Mouse (Mus musculus) hindbrain, embryonic 12.5 days (tissue): Measurements from ENCODE around the gene Ucp3. TPM values are rescaled to one million over a fixed set of nuclear protein-coding genes. Genes with fewer than 3 reads are reported as not detected.

Experiments
- ATAC-seq: fragments of 200-750 bp; cut with Nextera tagmentation; 2 replicates; pipeline ENCODE4 v1.8.0; 2017; ENCODE audit warnings: moderate TSS enrichment; ENCODE audit not compliant: low FRiP score
- H3K27ac ChIP-seq: fragments of 300-500 bp; sonication (generic); 2 replicates; pipeline ENCODE4 v1.5.1; 2016; ENCODE audit warnings: mild to moderate bottlenecking
- H3K27me3 ChIP-seq: fragments of 300-500 bp; sonication (generic); 2 replicates; pipeline ENCODE4 v1.6.1; 2016; ENCODE audit warnings: mild to moderate bottlenecking
- H3K36me3 ChIP-seq: fragments of 300-500 bp; sonication (generic); 2 replicates; pipeline ENCODE4 v1.6.1; 2016; ENCODE audit warnings: mild to moderate bottlenecking
- H3K4me1 ChIP-seq: fragments of 300-500 bp; sonication (generic); 2 replicates; pipeline ENCODE4 v1.6.1; 2016
- H3K4me2 ChIP-seq: fragments of 300-500 bp; sonication (generic); replicated peaks from 2 replicates; pipeline ENCODE4 v1.6.1; 2016; ENCODE audit warnings: mild to moderate bottlenecking
- H3K4me3 ChIP-seq: fragments of 300-500 bp; sonication (generic); 2 replicates; pipeline ENCODE4 v1.5.1; 2016; ENCODE audit warnings: mild to moderate bottlenecking
- H3K9ac ChIP-seq: fragments of 300-500 bp; sonication (generic); 2 replicates; pipeline ENCODE4 v1.6.1; 2016; ENCODE audit warnings: mild to moderate bottlenecking, moderate library complexity
- H3K9me3 ChIP-seq: fragments of 300-500 bp; sonication (generic); replicated peaks from 2 replicates; pipeline ENCODE4 v1.6.1; 2016; ENCODE audit warnings: mild to moderate bottlenecking
- WGBS: fragments of 180-500 bp; shearing (Covaris S2); methylation state at CpG from one replicate; pipeline ENCODE4 v1.1.7; 2016; 5-methylcytosine and 5-hydroxymethylcytosine counted together
- polyA plus RNA-seq: library from polyadenylated mRNA; unstranded; fragments of >200 nt; fragmentation: Nextera tagmentation; extraction: Ambion mirVana; gene quantifications from 2 replicates; pipeline ENCODE4 v1.2.1, GENCODE M21; 2016

Ucp3 gene
- not detected in 2 replicates for polyA plus RNA-seq

DNA sequence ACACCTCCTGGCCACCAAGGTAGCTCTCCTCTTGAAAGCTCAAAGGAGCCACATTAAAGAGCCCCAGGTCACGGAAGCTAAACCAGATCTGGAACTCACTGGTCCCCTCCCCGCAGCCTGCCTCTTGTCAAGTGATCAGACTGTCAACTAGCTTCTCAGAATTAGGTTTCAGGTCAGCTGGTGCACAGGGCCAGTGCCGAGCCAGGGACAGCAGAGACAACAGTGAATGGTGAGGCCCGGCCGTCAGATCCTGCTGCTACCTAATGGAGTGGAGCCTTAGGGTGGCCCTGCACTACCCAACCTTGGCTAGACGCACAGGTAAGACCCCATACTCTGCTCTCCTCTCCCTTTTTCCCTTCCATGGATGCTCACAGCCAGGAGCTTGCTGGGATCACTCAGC lies at the start of gene Ucp3:
Ucp3 (plus strand) TSS at position 214 of the 400 bp plus-strand sequence.
- Histone ChIP-seq H3K27ac (no peak within 1 kb of the TSS), H3K4me2 (no peak within 1 kb of the TSS), H3K4me1 (no peaks in the 10 kb centered on the region), H3K27me3 (no peaks in the 10 kb centered on the region), H3K9ac (no peak within 1 kb of the TSS), H3K9me3 (no peaks in the 10 kb centered on the region), H3K36me3 (peaks cover 26% of the 10 kb centered on the region), H3K4me3 (no peak within 1 kb of the TSS)
- ATAC-seq: no peak
- 84% methylated on average over 6 of the region's 6 CpGs for WGBS

DNA sequence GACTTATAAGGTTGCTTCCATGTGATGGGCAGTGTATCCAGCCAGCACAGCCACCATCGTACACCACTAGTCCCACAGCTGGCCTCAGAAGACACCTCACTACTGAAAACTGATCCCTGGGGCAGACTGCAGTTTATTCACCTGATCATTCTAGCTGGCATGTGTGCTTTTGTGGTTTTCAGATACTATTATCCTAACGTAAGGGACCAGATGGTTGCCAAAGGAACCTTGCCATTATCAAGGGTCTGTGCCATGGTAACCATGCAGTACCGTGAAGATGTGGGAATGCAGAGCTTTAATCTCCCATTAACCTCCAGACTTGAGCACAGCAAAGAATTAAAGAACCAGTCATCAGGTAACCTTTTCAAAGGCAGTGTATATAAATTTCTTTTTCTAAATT lies 47.0 kb upstream of the Ucp3 start:
- ATAC-seq: no peak
- Histone ChIP-seq H3K27me3 (no peaks in the 10 kb centered on the region), H3K4me3 (no peak overlapping the region), H3K4me1 (no peaks in the 10 kb centered on the region), H3K9me3 (no peaks in the 10 kb centered on the region), H3K9ac (no peak overlapping the region), H3K27ac (no peak overlapping the region), H3K4me2 (no peak overlapping the region), H3K36me3 (peaks cover 81% of the 10 kb centered on the region)
- 84% methylated on average over 3 of the region's 3 CpGs for WGBS

DNA sequence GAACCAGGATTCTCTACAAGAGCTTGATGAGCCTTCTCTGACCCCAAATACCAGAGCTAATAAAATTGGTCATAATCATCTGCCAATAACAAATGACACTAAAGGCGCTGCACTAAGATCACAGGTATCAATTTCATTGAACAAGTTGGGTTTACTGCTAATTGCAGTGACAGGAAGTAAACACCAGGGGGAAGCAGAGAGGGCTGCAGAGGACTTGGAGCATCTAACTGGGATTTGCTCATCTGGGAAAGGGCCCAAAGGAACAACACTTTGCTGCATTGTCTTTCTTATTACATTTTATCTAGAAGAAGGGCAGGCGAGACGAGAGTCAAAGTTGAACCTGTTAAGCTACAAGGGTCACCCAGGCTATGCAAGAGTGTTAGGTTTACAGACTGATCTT lies 43.7 kb upstream of the Ucp3 start:
- no peaks in the 10 kb centered on the region for H3K4me1 ChIP-seq
- no peak overlapping the region for H3K4me3 ChIP-seq
- no peak for ATAC-seq
- peaks cover 90% of the 10 kb centered on the region for H3K36me3 ChIP-seq
- no peak overlapping the region for H3K27ac ChIP-seq
- H3K4me2 ChIP-seq: no peak overlapping the region
- 65% methylated on average over 3 of the region's 3 CpGs for WGBS
- H3K9me3 ChIP-seq: no peaks in the 10 kb centered on the region
- H3K27me3 ChIP-seq: no peaks in the 10 kb centered on the region
- no peak overlapping the region for H3K9ac ChIP-seq

DNA sequence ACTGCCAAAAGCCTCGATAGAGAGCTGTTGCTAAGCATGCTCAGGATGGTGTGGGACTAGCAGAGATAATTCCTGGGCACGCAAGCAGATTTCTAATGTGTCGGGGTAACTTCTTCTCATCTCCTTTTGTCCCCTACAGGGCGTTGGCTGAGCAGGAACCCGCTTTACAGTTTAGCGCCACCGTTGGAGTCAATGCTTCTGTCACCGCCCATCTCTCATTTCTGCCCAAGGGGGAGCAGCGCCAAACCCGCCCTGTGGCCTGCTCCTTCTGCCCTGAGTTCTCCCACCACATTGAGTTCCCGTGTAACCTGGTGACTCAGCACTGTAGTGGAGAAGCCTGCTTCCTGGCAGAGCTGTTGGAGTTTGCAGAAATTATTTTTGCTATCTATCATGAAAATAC lies 42.9 kb upstream of the Ucp3 start:
- Histone ChIP-seq H3K36me3 (peaks cover 85% of the 10 kb centered on the region), H3K27me3 (no peaks in the 10 kb centered on the region), H3K9ac (no peak overlapping the region), H3K4me2 (no peak overlapping the region), H3K4me3 (no peak overlapping the region), H3K27ac (no peak overlapping the region), H3K9me3 (no peaks in the 10 kb centered on the region), H3K4me1 (no peaks in the 10 kb centered on the region)
- WGBS: 93% methylated on average over 11 of the region's 11 CpGs
- ATAC-seq: no peak

DNA sequence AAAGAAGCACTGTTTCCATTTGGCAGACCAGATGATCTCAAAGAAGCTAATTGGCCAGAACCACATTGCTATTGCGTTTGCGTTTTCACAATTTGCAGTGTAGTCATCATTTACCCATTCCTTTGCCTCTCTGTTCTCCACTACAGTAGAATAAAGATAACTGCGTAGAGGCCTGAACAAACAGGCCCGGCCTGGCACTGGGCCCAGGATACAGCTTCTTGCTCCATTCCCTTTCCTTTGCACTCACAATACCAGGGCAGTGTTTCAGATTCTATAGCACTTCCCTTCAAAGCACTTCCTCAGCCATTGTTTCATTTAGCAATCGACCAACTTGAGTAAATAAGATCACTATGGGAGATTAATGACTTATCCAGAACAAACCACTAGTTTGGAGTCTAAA lies 41.7 kb upstream of the Ucp3 start:
- no peaks in the 10 kb centered on the region for H3K27me3 ChIP-seq
- H3K4me3 ChIP-seq: no peak overlapping the region
- no peak overlapping the region for H3K4me2 ChIP-seq
- peaks cover 84% of the 10 kb centered on the region for H3K36me3 ChIP-seq
- no peaks in the 10 kb centered on the region for H3K9me3 ChIP-seq
- WGBS: 83% methylated on average over 5 of the region's 5 CpGs
- no peaks in the 10 kb centered on the region for H3K4me1 ChIP-seq
- no peak overlapping the region for H3K9ac ChIP-seq
- H3K27ac ChIP-seq: no peak overlapping the region
- ATAC-seq: no peak

DNA sequence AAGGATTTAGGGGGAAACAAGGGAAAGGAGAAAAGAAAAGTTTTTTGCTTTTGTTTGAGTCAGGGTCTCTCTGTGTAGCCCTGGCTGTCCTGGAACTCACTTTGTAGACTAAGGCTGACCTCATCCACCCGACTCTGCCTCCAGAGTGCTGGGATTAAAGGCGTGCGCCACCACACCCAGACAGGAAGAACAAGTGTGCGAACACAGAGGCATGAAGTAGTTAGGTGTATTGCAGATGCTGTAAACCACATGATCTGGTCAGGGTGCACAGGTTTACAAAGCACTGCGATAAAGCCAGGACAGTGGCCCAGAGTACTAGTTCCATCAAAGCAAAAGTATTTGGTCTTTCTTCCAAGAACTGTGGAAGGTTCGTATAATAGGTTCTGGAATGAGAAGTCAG lies 39.5 kb upstream of the Ucp3 start:
- no peak overlapping the region for H3K4me2 ChIP-seq
- peaks cover 82% of the 10 kb centered on the region for H3K36me3 ChIP-seq
- H3K27ac ChIP-seq: no peak overlapping the region
- H3K9ac ChIP-seq: no peak overlapping the region
- H3K9me3 ChIP-seq: no peaks in the 10 kb centered on the region
- H3K4me3 ChIP-seq: no peak overlapping the region
- no peaks in the 10 kb centered on the region for H3K27me3 ChIP-seq
- no peaks in the 10 kb centered on the region for H3K4me1 ChIP-seq
- WGBS: 94% methylated on average over 6 of the region's 6 CpGs
- ATAC-seq: no peak

DNA sequence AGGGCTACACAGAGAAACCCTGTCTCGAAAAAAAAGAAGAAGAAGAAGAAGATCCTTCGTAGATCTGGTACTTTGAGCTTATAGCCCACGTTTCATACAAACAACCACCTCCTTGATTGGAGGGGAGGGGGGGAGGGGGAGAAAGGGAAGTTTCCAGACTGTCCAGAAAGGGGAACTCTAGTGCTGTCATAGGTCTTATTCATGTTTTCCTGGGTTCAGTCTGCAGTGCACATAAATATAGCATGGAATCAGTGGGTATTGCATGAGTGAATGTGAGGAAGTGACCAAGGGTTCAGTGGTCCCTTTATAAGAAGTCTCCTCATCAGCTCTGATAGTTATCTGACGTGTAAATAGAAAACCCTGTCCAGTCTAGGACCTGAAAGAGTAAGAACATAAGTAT lies 29.1 kb upstream of the Ucp3 start:
- no peak overlapping the region for H3K4me3 ChIP-seq
- H3K36me3 ChIP-seq: peaks cover 86% of the 10 kb centered on the region
- no peak overlapping the region for H3K9ac ChIP-seq
- no peak for ATAC-seq
- H3K4me2 ChIP-seq: no peak overlapping the region
- no peaks in the 10 kb centered on the region for H3K4me1 ChIP-seq
- no peaks in the 10 kb centered on the region for H3K27me3 ChIP-seq
- WGBS: 96% methylated on average over 4 of the region's 4 CpGs
- no peak overlapping the region for H3K27ac ChIP-seq
- no peaks in the 10 kb centered on the region for H3K9me3 ChIP-seq

DNA sequence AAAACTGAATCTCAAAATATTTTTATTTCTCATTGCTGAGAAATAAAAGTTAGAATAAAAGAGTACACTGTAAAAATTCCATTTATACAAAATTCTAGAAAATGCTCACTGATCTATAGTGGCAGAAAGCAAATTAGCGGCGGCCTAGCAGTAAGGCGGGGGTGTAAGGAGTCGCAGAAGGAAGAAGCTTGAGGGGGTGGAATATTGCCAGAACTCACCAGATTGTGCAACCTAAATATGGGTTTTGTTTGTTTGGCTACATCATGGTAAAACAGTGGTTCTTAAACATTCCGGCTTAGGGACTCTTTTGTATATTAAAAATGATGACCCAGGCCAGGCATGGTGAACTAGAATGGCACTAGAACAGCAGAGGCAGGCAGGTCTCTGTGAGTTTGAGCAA lies 26.5 kb upstream of the Ucp3 start:
- no peaks in the 10 kb centered on the region for H3K9me3 ChIP-seq
- no peak overlapping the region for H3K9ac ChIP-seq
- H3K4me1 ChIP-seq: no peaks in the 10 kb centered on the region
- H3K4me3 ChIP-seq: no peak overlapping the region
- no peak for ATAC-seq
- 98% methylated on average over 5 of the region's 5 CpGs for WGBS
- H3K4me2 ChIP-seq: no peak overlapping the region
- no peak overlapping the region for H3K27ac ChIP-seq
- no peaks in the 10 kb centered on the region for H3K27me3 ChIP-seq
- H3K36me3 ChIP-seq: peaks cover 88% of the 10 kb centered on the region

DNA sequence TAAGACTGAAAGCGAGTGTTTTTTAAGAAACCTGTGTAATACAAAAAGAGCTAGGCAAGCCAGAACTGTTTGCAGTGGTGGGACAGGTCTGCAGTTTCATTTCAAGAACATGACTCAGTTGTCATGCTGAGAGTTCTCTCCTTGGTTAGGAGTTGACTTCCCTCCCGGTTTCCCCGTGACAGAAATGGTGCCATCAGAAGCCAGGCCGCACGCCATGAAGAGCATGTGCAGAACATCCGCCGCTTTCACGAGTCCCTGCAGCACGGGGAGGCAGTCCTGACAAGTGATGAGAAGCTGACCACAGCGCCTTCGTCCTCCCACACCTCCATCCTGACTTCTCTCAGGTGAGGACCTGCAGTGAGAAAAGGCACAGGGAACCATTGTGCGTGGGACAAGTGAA lies 24.3 kb upstream of the Ucp3 start:
- Histone ChIP-seq H3K4me3 (no peak overlapping the region), H3K36me3 (peaks cover 89% of the 10 kb centered on the region), H3K27me3 (no peaks in the 10 kb centered on the region), H3K27ac (no peak overlapping the region), H3K4me2 (no peak overlapping the region), H3K4me1 (no peaks in the 10 kb centered on the region), H3K9me3 (no peaks in the 10 kb centered on the region), H3K9ac (no peak overlapping the region)
- WGBS: 92% methylated on average over 12 of the region's 12 CpGs
- no peak for ATAC-seq

DNA sequence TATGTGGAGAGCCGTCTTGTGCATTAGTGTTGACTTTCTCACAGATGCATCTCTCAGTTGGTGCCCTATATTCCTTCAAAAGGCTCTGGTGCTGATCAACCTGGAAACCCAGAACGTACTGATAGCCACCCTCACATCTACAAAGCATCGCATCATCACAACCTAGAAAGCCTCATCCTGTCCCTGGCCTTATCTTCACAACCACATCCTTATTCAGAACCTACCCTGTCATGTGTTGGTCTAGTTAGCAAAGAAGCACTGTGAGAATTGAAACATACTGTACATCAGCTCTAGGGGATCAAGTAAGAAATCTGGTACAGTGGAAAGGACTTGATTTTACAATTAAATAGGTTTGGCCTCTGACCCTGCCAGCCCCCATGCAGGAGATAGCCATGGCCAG lies 23.8 kb upstream of the Ucp3 start:
- H3K9me3 ChIP-seq: no peaks in the 10 kb centered on the region
- no peak overlapping the region for H3K4me3 ChIP-seq
- no peak overlapping the region for H3K4me2 ChIP-seq
- H3K27me3 ChIP-seq: no peaks in the 10 kb centered on the region
- WGBS: 99% methylated on average over 3 of the region's 3 CpGs
- H3K36me3 ChIP-seq: peaks cover 90% of the 10 kb centered on the region
- no peak for ATAC-seq
- H3K4me1 ChIP-seq: no peaks in the 10 kb centered on the region
- no peak overlapping the region for H3K27ac ChIP-seq
- H3K9ac ChIP-seq: no peak overlapping the region

DNA sequence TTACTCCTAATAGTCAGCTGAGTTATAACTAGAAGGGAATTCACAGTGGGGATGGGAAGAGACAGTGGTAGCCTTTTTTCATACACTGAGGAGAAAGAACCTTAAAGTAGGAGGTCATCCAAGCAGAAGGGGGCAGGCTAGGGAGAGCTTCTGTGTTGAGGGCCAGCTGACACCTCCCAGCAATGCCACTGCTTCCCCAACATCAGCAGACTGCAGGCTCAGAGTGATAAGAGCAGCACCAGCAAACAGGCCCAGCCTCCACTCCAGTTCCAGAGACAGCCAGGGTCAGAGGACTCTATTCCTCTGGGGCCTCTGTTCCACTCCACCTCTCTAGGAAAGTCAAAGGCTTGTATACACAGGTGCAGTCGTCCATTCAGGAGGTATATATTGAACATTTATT lies 14.6 kb upstream of the Ucp3 start:
- H3K4me1 ChIP-seq: no peaks in the 10 kb centered on the region
- peaks cover 85% of the 10 kb centered on the region for H3K36me3 ChIP-seq
- no peak for ATAC-seq
- no peak overlapping the region for H3K4me2 ChIP-seq
- H3K9ac ChIP-seq: no peak overlapping the region
- H3K27me3 ChIP-seq: no peaks in the 10 kb centered on the region
- 81% methylated on average over 1 of the region's 1 CpGs for WGBS
- no peak overlapping the region for H3K27ac ChIP-seq
- H3K9me3 ChIP-seq: no peaks in the 10 kb centered on the region
- no peak overlapping the region for H3K4me3 ChIP-seq

DNA sequence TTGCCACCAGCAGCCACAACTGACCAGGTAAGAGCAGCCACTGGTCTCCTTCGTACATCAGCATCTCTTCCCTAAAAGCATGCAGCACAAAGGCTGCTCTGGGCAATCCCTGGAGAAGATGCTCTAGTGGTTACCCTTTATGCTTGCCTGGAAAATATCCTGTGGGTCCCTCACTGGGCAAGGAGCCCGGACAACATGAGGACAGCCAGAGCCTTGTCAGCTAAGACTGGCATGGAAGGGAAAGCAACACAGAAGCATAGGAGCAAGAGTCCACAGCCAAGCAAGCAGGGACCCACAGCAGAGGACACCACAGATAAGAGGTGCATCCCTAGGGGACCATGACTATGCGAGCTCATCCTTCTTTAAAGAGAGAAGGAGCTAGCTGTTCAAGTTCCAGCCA lies 12.9 kb upstream of the Ucp3 start:
- no peak for ATAC-seq
- Histone ChIP-seq H3K4me1 (no peaks in the 10 kb centered on the region), H3K27ac (no peak overlapping the region), H3K36me3 (peaks cover 76% of the 10 kb centered on the region), H3K4me3 (no peak overlapping the region), H3K4me2 (no peak overlapping the region), H3K9ac (no peak overlapping the region), H3K9me3 (no peaks in the 10 kb centered on the region), H3K27me3 (no peaks in the 10 kb centered on the region)
- 94% methylated on average over 3 of the region's 3 CpGs for WGBS

DNA sequence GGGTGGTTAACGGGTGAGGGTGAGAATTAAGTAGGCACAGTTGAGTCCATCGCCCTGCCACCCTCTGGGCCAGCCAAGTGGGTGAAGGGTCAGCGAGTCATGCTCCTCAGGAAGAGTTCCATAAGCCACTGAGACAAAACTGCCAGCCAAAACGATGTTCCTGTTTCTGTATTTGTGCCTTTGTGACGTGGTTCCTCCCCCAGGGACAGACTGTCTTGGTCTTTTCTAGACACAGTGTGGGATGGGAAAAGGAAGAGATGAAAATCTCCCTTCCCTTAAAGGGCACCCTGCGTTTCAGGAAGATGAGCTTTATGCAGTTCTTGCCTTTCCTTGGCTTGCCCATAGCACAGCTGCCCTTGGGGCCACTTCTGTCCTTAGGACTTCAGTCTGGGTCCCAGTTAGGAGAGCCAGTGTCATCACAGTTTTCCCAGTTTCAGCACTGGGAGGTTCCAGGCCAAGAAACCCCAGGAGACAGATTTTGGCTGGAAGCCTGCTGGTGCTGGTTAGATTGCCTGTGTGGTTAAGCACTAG lies 11.1 kb upstream of the Ucp3 start:
- Histone ChIP-seq H3K4me1 (no peaks in the 10 kb centered on the region), H3K27ac (no peak overlapping the region), H3K9me3 (no peaks in the 10 kb centered on the region), H3K27me3 (no peaks in the 10 kb centered on the region), H3K4me2 (no peak overlapping the region), H3K9ac (no peak overlapping the region), H3K36me3 (peaks cover 69% of the 10 kb centered on the region), H3K4me3 (no peak overlapping the region)
- WGBS: 91% methylated on average over 6 of the region's 6 CpGs
- no peak for ATAC-seq
